Mouse (Mus musculus) forelimb bud, embryonic 11.5 days (tissue): ENCODE measurements around the gene Nxf1.
"Not testable (repeated sequence)": the region's sequence is repeated elsewhere in the genome, so short reads cannot be mapped to it uniquely, and the experiment has no call there.

Experiments
- DNase-seq: peaks from one replicate; pipeline ENCODE4 v3.0.0-alpha.2; 2012; ENCODE audit warnings: low read depth, low spot score

Nxf1 gene

GRCm38 (mm10) chr19:8756635-8757387 is at the start of gene Nxf1:
Gene Nxf1, plus strand, starts transcription at chr19:8757073.
- DNase-seq: peak; percentile 95

DNA sequence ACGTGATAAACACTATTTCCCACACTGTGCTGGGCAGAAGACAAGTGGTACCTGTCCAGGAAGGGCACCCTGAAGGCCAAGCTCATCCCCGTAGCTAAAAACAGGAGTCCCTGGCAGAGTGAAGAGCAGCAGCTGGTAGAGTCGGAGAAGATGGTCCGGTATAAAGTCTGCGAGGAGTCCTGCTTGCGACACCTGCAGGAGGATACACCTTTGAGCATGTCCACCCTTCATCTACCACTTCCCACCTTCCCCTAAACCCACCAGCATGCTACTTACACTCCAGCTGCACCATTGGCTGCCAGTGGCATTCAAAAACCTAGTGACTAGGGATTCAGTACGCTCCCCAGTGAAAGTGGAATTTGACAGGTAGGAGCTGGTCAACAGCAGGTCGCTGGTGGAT is 47.9 kb upstream of the Nxf1 start:
- no peak for DNase-seq

- no peak for DNase-seq
Observed at GRCm38 (mm10) chr19:8710057-8710456, 46.8 kb upstream of the Nxf1 start.

- DNase-seq: no peak
Observed at GRCm38 (mm10) chr19:8711506-8711905, 45.4 kb upstream of the Nxf1 start.

DNA sequence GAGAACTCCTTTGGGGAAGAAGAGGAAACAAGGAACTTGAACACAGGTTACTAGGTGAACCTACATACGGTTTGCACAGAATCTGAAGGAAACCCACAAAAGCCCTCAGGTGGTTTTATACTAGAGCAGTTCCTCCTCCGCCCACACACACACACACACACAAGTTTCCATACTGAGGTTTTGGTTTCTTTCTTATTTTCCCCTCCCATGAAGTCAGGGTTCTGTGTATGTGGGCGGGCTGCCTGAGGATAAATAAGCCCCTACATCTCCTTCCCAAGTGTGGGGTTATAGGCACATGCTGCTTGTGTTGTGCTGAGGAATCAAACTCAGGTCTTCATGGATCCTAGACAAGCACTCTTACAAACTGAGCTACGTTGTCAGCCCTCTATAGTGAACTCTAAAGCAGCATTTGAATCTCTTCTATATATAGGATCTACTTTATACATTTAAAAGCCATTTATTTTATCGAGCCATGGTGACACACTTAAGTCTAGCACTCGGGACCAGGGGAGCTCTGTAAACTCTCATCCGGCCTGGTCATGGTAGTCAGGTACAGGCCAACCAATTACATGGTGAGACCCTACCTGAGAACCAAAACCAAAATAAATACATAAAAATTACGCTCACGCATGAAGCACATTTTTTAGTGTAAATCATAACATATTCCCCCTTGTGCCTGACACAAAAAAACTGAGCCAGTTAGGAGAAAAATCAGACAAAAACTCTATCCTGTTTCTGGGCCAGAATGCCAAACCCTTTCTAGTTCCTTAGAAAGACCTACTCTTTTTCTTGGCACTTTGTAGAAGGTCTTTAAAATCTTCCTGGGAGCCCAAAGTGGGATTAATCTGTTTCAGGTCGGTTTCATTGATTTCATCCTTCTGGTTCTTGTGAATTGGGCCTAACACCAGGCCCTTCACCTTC is 44.7 kb upstream of the Nxf1 start:
- DNase-seq: no peak

GRCm38 (mm10) chr19:8712870-8713305 is 44.0 kb upstream of the Nxf1 start:
- DNase-seq: peak; percentile 88

DNA sequence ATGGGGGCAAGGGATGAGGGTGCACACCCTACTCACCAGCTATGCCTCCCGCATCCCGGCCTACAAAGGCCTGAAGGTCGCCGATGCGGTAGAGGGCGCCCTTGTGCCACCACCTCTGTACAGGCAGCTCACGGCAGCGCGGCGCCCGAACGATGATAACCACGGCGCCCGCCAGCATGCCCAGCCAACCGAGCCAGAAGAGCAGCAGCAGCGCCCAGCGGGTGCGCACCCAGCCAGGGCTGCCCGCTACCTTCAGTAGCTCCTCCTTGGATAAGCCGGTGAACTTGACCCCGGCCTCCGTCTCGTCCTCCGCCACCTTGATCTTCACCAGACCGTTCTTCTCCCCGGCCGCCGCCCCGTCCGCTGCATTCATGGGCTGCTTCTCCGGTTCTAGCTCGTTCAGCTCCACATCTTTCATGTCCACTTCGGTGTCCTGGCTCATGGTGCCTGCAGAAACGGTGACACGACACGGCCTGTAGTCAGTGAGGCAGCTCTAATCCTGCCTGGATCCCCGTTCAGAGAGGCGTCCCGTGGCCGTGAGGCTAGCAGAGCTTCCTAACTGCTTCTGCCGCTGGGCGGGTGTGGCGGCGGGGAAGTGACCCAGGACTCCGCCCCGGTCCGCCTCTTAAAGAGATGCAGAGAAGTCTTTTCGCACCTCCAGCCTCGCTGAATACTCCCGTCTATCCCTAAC is 43.4 kb upstream of the Nxf1 start:
- peak; percentile 90 for DNase-seq

DNA sequence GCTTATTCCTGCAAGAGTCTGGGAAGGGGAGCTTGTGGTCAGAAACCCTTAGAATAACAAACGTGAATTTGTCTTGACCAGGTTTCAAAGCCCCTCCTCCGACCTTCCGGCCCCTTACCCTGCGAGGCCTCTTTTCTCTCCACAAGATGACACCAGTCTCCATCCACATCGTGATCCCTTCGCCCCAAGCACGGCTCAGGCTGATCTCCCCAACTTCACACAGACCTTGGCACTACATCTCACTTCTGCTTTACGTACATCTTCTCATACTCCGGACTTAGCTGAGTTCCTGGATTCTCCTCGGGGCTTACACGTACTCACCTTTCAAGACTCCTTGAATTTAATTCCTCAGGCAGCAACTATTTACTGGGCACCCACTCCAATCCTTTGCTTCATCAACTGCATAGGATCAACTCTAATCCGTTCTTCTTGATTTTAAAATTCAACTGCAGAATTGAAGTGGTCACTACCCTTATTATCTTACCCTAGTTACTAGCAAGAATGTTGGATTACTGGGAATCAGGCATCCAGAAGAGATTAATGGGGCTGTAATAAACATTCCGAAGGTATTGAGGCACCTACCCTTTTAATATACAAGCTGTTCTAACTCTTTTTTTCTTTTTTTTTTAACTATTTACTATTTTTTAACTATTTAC is 42.7 kb upstream of the Nxf1 start:
- no peak for DNase-seq

GRCm38 (mm10) chr19:8714653-8715481 is 42.0 kb upstream of the Nxf1 start:
- no peak for DNase-seq

GRCm38 (mm10) chr19:8715868-8716766 is 40.8 kb upstream of the Nxf1 start:
- no peak for DNase-seq

DNA sequence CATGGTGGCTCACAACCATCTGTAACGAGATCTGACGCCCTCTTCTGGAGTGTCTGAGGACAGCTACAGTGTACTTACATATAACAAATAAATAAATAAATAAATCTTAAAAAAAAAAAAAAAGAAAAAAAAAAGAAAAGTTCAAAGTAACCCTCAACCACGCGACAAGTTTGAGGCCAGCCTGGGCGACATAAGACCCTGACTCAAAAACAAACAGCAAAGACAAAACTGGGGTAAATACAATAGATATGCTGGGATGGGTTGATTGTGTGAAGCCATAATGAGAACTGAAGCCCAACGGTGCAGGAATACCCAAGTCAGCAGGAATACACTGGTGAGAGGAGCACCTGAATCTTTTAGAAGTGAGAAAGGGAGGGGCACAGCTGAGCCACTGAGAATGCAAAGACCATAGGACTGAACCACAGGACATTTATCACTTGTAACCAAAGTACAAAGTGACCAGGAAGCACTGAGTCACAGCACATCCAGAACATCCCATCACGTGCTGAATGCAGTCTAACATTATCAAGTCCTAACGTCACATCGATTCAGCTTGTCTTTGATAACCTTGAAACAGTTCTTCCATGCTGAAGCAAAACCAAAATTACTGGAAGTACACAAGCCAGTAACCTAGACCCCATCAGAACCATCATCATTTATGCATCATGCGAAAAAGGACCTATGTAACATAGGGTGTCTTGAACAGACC is 40.0 kb upstream of the Nxf1 start:
- DNase-seq: no peak

- peak; percentile 73 for DNase-seq
Observed at GRCm38 (mm10) chr19:8718357-8718756, 38.5 kb upstream of the Nxf1 start.

DNA sequence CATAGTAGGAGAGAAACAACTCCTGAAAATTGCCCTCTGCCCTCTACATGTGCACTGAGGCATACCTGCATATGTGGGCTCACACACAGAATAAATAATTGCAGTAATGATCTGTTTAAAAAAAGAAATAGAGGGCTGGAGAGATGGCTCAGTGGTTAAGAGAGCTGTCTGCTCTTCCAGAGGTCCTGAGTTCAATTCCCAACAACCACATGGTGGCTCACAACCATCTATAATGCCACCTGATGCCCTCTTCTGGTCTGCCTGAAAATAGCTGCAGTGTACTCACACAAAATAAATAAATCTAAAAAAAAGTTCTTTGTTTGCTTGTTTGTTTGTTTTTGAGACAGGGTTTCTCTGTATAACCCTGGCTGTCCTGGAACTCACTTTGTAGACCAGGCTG is 37.8 kb upstream of the Nxf1 start:
- not testable (repeated sequence) for DNase-seq

DNA sequence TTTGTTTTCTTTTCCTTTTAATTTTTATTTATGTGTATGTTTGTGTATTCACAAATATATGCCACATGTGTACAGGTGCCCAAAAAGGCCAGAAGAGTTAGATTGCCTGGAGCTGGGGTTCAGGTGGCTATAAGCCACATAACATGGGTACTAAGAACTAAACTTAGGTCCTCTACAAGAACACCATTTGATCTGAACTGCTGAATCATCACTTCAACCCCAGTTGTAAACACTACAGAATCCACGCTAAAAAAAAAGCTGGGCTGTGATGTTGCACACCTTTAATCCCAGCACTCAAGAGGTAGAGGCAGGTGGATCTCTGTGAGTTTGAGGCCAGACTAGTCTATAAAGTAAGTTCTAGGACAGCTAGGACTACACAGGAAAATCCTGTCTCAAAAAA is 35.5 kb upstream of the Nxf1 start:
- DNase-seq: no peak

GRCm38 (mm10) chr19:8722021-8722420 is 34.9 kb upstream of the Nxf1 start:
- no peak for DNase-seq

DNA sequence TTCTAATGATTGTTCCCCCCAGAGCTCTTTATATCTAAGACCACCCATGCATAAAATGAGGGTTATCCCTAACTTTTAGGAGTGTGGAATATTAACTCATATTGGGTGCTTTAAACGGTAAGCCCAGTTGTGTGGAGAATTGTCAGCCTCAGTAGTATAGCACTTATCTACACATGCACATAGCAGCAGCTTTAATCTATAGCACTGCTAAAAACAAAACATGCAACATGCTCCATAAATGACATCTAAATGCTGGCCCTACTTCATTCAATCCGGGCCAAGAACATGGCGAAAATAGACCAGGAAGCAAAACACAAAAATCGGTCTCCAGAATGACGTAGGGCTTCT is 34.3 kb upstream of the Nxf1 start:
- no peak for DNase-seq

- peak; percentile 99 for DNase-seq
Observed at GRCm38 (mm10) chr19:8722907-8723573, 33.8 kb upstream of the Nxf1 start, which contains the start of gene Slc3a2. Gene Slc3a2, minus strand, starts transcription at chr19:8723369.

DNA sequence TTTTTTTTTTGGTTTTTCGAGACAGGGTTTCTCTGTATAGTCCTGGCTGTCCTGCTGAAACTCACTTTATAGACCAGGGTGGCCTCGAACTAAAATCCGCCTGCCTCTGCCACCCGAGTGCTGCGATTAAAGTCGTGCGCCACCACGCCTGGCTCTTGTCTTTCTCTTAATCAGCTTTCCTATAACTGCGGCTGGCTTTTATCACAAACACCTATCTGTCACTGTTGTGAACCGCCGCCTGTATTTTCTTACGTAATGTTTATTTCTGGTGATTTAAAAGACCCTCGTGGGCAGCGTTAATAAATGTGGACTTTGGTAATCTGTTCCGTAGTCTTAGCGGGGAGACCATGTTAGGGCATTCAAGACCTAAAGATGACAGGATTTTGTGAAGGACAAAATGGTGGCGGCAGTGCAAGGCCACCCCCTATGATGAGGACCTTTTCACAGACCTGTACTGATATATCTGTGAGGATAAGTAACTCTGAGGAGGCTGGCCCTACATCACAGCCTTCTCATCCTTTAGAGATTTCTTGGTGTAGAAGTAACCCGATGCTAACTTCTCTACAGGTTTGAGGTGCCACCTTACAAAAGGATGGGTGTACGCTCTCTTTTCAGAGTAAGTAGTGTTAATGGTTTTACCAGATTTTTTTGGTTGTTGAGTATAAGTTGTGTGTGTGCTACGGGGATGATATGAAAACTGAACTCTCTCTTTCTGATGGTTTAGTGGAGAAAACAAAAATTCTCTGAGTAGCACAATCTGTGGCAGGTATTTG is 33.1 kb upstream of the Nxf1 start:
- no peak for DNase-seq
